Mouse (Mus musculus) liver, embryonic 16.5 days (tissue): ENCODE data around the gene Runx2. TPM values are rescaled to one million over a fixed set of nuclear protein-coding genes. Genes with fewer than 3 reads are reported as not detected.

Experiments
- ATAC-seq: fragments of 200-750 bp; cut with Nextera tagmentation; 2 replicates; pipeline ENCODE4 v1.8.0; 2017; ENCODE audit warnings: low read depth, mild to moderate bottlenecking, moderate number of reproducible peaks, moderate library complexity
- H3K27ac ChIP-seq: fragments of 300-500 bp; sonication (generic); 2 replicates; pipeline ENCODE4 v1.5.1; 2014; ENCODE audit warnings: mild to moderate bottlenecking, low read length
- H3K27me3 ChIP-seq: fragments of 300-500 bp; sonication (generic); 2 replicates; pipeline ENCODE4 v1.6.1; 2014; ENCODE audit warnings: low read depth, low read length, mixed read lengths; ENCODE audit not compliant: control insufficient read depth, insufficient read depth
- H3K36me3 ChIP-seq: fragments of 300-500 bp; sonication (generic); 2 replicates; pipeline ENCODE4 v1.6.1; 2014; ENCODE audit warnings: mild to moderate bottlenecking; ENCODE audit not compliant: control insufficient read depth, insufficient read depth
- H3K4me1 ChIP-seq: fragments of 300-500 bp; sonication (generic); 2 replicates; pipeline ENCODE4 v1.6.1; 2014; ENCODE audit warnings: low read depth, low read length, mixed read lengths; ENCODE audit not compliant: control insufficient read depth
- H3K4me2 ChIP-seq: fragments of 300-500 bp; sonication (generic); 2 replicates; pipeline ENCODE4 v1.6.1; 2014; ENCODE audit warnings: low read depth, low read length, mixed read lengths
- H3K4me3 ChIP-seq: fragments of 300-500 bp; sonication (generic); 2 replicates; pipeline ENCODE4 v1.5.1; 2014; ENCODE audit warnings: low read depth, mild to moderate bottlenecking, low read length
- H3K9ac ChIP-seq: fragments of 300-500 bp; sonication (generic); 2 replicates; pipeline ENCODE4 v1.6.1; 2014; ENCODE audit warnings: low read depth, low read length
- H3K9me3 ChIP-seq: fragments of 300-500 bp; sonication (generic); replicated peaks from 2 replicates; pipeline ENCODE4 v1.6.1; 2016; ENCODE audit warnings: low read length; ENCODE audit not compliant: control insufficient read depth
- WGBS: fragments of 180-500 bp; shearing (Covaris S2); extraction: QIAGEN DNeasy Blood & Tissue Kit; methylation state at CpG from one replicate; pipeline ENCODE4 v1.1.7; 2014; ENCODE audit not compliant: insufficient replicate concordance; 5-methylcytosine and 5-hydroxymethylcytosine counted together
- polyA plus RNA-seq: library from polyadenylated mRNA; unstranded; fragments of >200 nt; fragmentation: Nextera tagmentation; extraction: Ambion mirVana; gene quantifications from 2 replicates; pipeline ENCODE4 v1.2.1, GENCODE M21; 2015

Gene Runx2
- polyA plus RNA-seq, 1 experiment from 2014 or later, result 0.64 TPM

GRCm38 (mm10) chr17:44818825-44819224 lies 4.2 kb upstream of the Runx2 start:
- no peak for ATAC-seq
- H3K4me1 ChIP-seq, result no peaks in the 10 kb centered on the region
- H3K36me3 ChIP-seq, result no peaks in the 10 kb centered on the region
- H3K9me3 ChIP-seq, result no peaks in the 10 kb centered on the region
- no peak overlapping the region for H3K27ac ChIP-seq
- H3K4me3 ChIP-seq, result no peak overlapping the region
- no peaks in the 10 kb centered on the region for H3K27me3 ChIP-seq
- 43% methylated on average over 2 of the region's 2 CpGs for WGBS
- H3K9ac ChIP-seq, result no peak overlapping the region
- H3K4me2 ChIP-seq, result no peak overlapping the region

GRCm38 (mm10) chr17:44807031-44807430 lies 7.6 kb downstream of the Runx2 start:
- no peak overlapping the region for H3K9ac ChIP-seq
- no peak for ATAC-seq
- no peaks in the 10 kb centered on the region for H3K4me1 ChIP-seq
- no peaks in the 10 kb centered on the region for H3K27me3 ChIP-seq
- no peak overlapping the region for H3K4me3 ChIP-seq
- no peaks in the 10 kb centered on the region for H3K9me3 ChIP-seq
- no peak overlapping the region for H3K4me2 ChIP-seq
- no peaks in the 10 kb centered on the region for H3K36me3 ChIP-seq
- WGBS, result 44% methylated on average over 1 of the region's 1 CpGs
- H3K27ac ChIP-seq, result no peak overlapping the region

GRCm38 (mm10) chr17:44797331-44797730 lies 17.3 kb downstream of the Runx2 start:
- ATAC-seq, result no peak
- H3K9me3 ChIP-seq, result no peaks in the 10 kb centered on the region
- no peaks in the 10 kb centered on the region for H3K27me3 ChIP-seq
- no peak overlapping the region for H3K27ac ChIP-seq
- no peak overlapping the region for H3K4me2 ChIP-seq
- H3K36me3 ChIP-seq, result no peaks in the 10 kb centered on the region
- H3K4me1 ChIP-seq, result no peaks in the 10 kb centered on the region
- no peak overlapping the region for H3K9ac ChIP-seq
- no peak overlapping the region for H3K4me3 ChIP-seq
- WGBS, result 29% methylated on average over 3 of the region's 3 CpGs

- Histone ChIP-seq H3K27ac (no peak overlapping the region), H3K27me3 (no peaks in the 10 kb centered on the region), H3K4me2 (no peak overlapping the region), H3K4me3 (no peak overlapping the region), H3K4me1 (no peaks in the 10 kb centered on the region), H3K9me3 (no peaks in the 10 kb centered on the region), H3K9ac (no peak overlapping the region), H3K36me3 (no peaks in the 10 kb centered on the region; the same call in 1 of the 2 replicates)
- WGBS, result 54% methylated on average over 12 of the region's 12 CpGs
- no peak for ATAC-seq
Observed at GRCm38 (mm10) chr17:44792218-44792917, 22.2 kb downstream of the Runx2 start.

GRCm38 (mm10) chr17:44788982-44789747 lies 25.4 kb downstream of the Runx2 start:
- Histone ChIP-seq H3K9ac (no peak overlapping the region), H3K27me3 (no peaks in the 10 kb centered on the region), H3K4me2 (no peak overlapping the region), H3K4me3 (no peak overlapping the region), H3K9me3 (no peaks in the 10 kb centered on the region), H3K36me3 (no peaks in the 10 kb centered on the region; the same call in 1 of the 2 replicates), H3K27ac (no peak overlapping the region), H3K4me1 (no peaks in the 10 kb centered on the region)
- ATAC-seq, result no peak
- WGBS, result 70% methylated on average over 5 of the region's 5 CpGs

GRCm38 (mm10) chr17:44783143-44783542 lies 31.5 kb downstream of the Runx2 start:
- WGBS, result 55% methylated on average over 2 of the region's 2 CpGs

GRCm38 (mm10) chr17:44782366-44782765 lies 32.2 kb downstream of the Runx2 start:
- H3K36me3 ChIP-seq, result no peaks in the 10 kb centered on the region
- H3K27me3 ChIP-seq, result no peaks in the 10 kb centered on the region
- no peak overlapping the region for H3K9ac ChIP-seq
- H3K4me3 ChIP-seq, result no peak overlapping the region
- WGBS, result 68% methylated on average over 4 of the region's 4 CpGs
- no peak overlapping the region for H3K4me2 ChIP-seq
- peaks cover 3% of the 10 kb centered on the region for H3K4me1 ChIP-seq
- H3K27ac ChIP-seq, result no peak overlapping the region
- no peak for ATAC-seq
- H3K9me3 ChIP-seq, result no peaks in the 10 kb centered on the region

More at GRCm38 (mm10) chr17:44783143-44783542, 31.5 kb downstream of the Runx2 start:
- H3K27me3 ChIP-seq, result no peaks in the 10 kb centered on the region
- no peaks in the 10 kb centered on the region for H3K36me3 ChIP-seq
- ATAC-seq, result no peak
- H3K4me1 ChIP-seq, result no peaks in the 10 kb centered on the region; the same call in 1 of the 2 replicates
- H3K4me2 ChIP-seq, result no peak overlapping the region
- H3K9ac ChIP-seq, result no peak overlapping the region
- no peaks in the 10 kb centered on the region for H3K9me3 ChIP-seq
- H3K27ac ChIP-seq, result no peak overlapping the region
- no peak overlapping the region for H3K4me3 ChIP-seq

- ATAC-seq, result no peak
- no peak overlapping the region for H3K4me3 ChIP-seq
- H3K27ac ChIP-seq, result no peak overlapping the region
- H3K4me2 ChIP-seq, result no peak overlapping the region
- H3K36me3 ChIP-seq, result no peaks in the 10 kb centered on the region
- 44% methylated on average over 4 of the region's 4 CpGs for WGBS
- no peaks in the 10 kb centered on the region for H3K9me3 ChIP-seq
- H3K4me1 ChIP-seq, result peaks cover 3% of the 10 kb centered on the region
- H3K27me3 ChIP-seq, result no peaks in the 10 kb centered on the region
- no peak overlapping the region for H3K9ac ChIP-seq
Observed at GRCm38 (mm10) chr17:44780353-44780752, 34.2 kb downstream of the Runx2 start.

- H3K4me3 ChIP-seq, result no peak overlapping the region; the same call in 1 of the 2 replicates
- H3K27ac ChIP-seq, result no peak overlapping the region
- H3K9ac ChIP-seq, result no peak overlapping the region
- H3K36me3 ChIP-seq, result no peaks in the 10 kb centered on the region
- 63% methylated on average over 5 of the region's 5 CpGs for WGBS
- H3K27me3 ChIP-seq, result no peaks in the 10 kb centered on the region
- ATAC-seq, result no peak
- peak overlapping the region; percentile 95 for H3K4me2 ChIP-seq
- H3K9me3 ChIP-seq, result no peaks in the 10 kb centered on the region
- peaks cover 3% of the 10 kb centered on the region for H3K4me1 ChIP-seq
Observed at GRCm38 (mm10) chr17:44778141-44778540, 36.5 kb downstream of the Runx2 start.
